Comparison of ENCODE assay signal across 20 mouse cellular contexts in the genomic region with DNA sequence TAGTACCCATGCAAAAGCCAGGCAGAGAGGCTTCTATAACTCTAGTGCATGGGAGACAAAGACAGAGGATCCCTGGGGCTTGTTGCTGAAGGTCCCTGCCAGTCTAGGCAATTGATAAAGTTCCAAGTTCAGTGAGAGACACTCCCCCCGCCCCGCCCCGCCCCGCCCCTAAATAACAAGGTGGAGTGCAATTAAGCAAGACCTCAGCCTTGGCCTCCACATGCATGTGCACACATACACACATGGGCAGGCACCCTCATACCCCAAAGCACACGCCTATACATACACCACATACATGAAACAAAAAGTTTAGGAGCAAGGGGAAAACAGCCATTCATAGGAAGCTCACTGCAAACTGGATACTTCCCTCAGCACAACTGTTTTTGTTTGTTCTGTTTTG.
A peak's percentile ranks its signal among the peaks of the same experiment; 100 is the strongest.
DNase-seq lines count a peak whose midpoint lies in the region; ATAC-seq and TF ChIP-seq lines count a peak whose summit lies in the region.
"Had no signal": no experiment of that assay in that cellular context is flagged by ENCODE, and none has a peak within 500 bp of the region (broad histone marks: within the 10 kb centered on the region; RNA-seq: fewer than 3 reads in every experiment).

No protein-coding gene starts in this region.

- no peak for TF ChIP-seq CTCF in heart, adult 2 months (IDR thresholded peaks at IDR 0.05)

- H3K27me3 ChIP-seq in heart, embryonic 12.5 days (replicated peaks) = no peaks in the 10 kb centered on the region
- H3K27me3 ChIP-seq in heart, adult 2 months (ENCODE audit: control insufficient read depth, insufficient read depth, low read length) = no peaks in the 10 kb centered on the region
- no peaks in the 10 kb centered on the region for H3K27me3 ChIP-seq in liver, embryonic 12.5 days (replicated peaks)
- H3K27me3 ChIP-seq in limb, embryonic 11.5 days (ENCODE audit: control insufficient read depth, insufficient read depth, low read length) = no peaks in the 10 kb centered on the region
- H3K27me3 ChIP-seq: embryonic facial prominence, embryonic 15.5 days; forebrain, embryonic 12.5 days; hindbrain, embryonic 13.5 days; midbrain, embryonic 13.5 days; Patski had no signal

- peak overlapping the region; percentile 60; the same call in 1 of the 2 replicates for H3K27ac ChIP-seq in heart, embryonic 12.5 days (ENCODE audit: poor library complexity, severe bottlenecking)
- no peak overlapping the region for H3K27ac ChIP-seq in heart, adult 2 months
- no peak overlapping the region for H3K27ac ChIP-seq in liver, embryonic 12.5 days
- peak overlapping the region; percentile 67; the same call in 1 of the 2 replicates for H3K27ac ChIP-seq in limb, embryonic 11.5 days (replicated peaks; ENCODE audit: low read depth, low read length)
- H3K27ac ChIP-seq: embryonic facial prominence, embryonic 10.5 days; embryonic facial prominence, embryonic 15.5 days; forebrain, embryonic 12.5 days; hindbrain, embryonic 13.5 days; left cerebral cortex, adult 2 months; macrophage; midbrain, embryonic 13.5 days had no signal

- peaks cover 3% of the 10 kb centered on the region; the same call in 1 of the 2 replicates for H3K9me3 ChIP-seq in heart, embryonic 12.5 days (replicated peaks)
- H3K9me3 ChIP-seq in liver, embryonic 12.5 days (replicated peaks) = no peaks in the 10 kb centered on the region
- no peaks in the 10 kb centered on the region for H3K9me3 ChIP-seq in limb, embryonic 11.5 days (ENCODE audit: control insufficient read depth, low read length)
- H3K9me3 ChIP-seq: embryonic facial prominence, embryonic 10.5 days; embryonic facial prominence, embryonic 15.5 days; forebrain, embryonic 12.5 days; hindbrain, embryonic 13.5 days; midbrain, embryonic 13.5 days had no signal

- H3K4me1 ChIP-seq in heart, embryonic 12.5 days (replicated peaks) = peaks cover 34% of the 10 kb centered on the region
- no peaks in the 10 kb centered on the region for H3K4me1 ChIP-seq in heart, adult 2 months (ENCODE audit: control insufficient read depth, insufficient read depth, low read length)
- peaks cover 8% of the 10 kb centered on the region for H3K4me1 ChIP-seq in liver, embryonic 12.5 days
- H3K4me1 ChIP-seq in limb, embryonic 11.5 days (ENCODE audit: control insufficient read depth, insufficient read depth, low read length) = peaks cover 13% of the 10 kb centered on the region
- H3K4me1 ChIP-seq: embryonic facial prominence, embryonic 15.5 days; forebrain, embryonic 12.5 days; midbrain, embryonic 13.5 days had no signal

- H3K4me2 ChIP-seq in heart, embryonic 12.5 days = no peak overlapping the region
- H3K4me2 ChIP-seq in liver, embryonic 12.5 days = no peak overlapping the region
- no peak overlapping the region for H3K4me2 ChIP-seq in limb, embryonic 11.5 days (ENCODE audit: low read depth, severe bottlenecking)
- H3K4me2 ChIP-seq: embryonic facial prominence, embryonic 15.5 days; forebrain, embryonic 12.5 days; hindbrain, embryonic 13.5 days; midbrain, embryonic 13.5 days had no signal

- H3K9ac ChIP-seq in heart, embryonic 12.5 days = no peak overlapping the region
- H3K9ac ChIP-seq in heart, adult 2 months (ENCODE audit: low read depth, low read length) = no peak overlapping the region
- no peak overlapping the region for H3K9ac ChIP-seq in liver, embryonic 12.5 days
- no peak overlapping the region for H3K9ac ChIP-seq in limb, embryonic 11.5 days (ENCODE audit: low read length)
- H3K9ac ChIP-seq: embryonic facial prominence, embryonic 15.5 days; forebrain, embryonic 12.5 days; forebrain, postnatal 0 days; hindbrain, embryonic 13.5 days; midbrain, embryonic 13.5 days had no signal

- WGBS in heart, embryonic 12.5 days = 87% methylated on average over 5 of the region's 5 CpGs
- 98% methylated on average over 5 of the region's 5 CpGs for WGBS in heart, adult 2 months
- 95% methylated on average over 5 of the region's 5 CpGs for WGBS in liver, embryonic 12.5 days (ENCODE audit: insufficient replicate concordance)
- WGBS in limb, embryonic 11.5 days = 78% methylated on average over 5 of the region's 5 CpGs

- no peak for TF ChIP-seq EP300 in heart, adult 2 months (IDR thresholded peaks at IDR 0.05; ENCODE audit: insufficient read depth, low read depth, low read length)

- TF ChIP-seq POLR2A in heart, adult 2 months (IDR thresholded peaks at IDR 0.05; ENCODE audit: insufficient read depth, low read depth, low read length) = no peak

- no peaks in the 10 kb centered on the region for H3K79me2 ChIP-seq in heart, adult 2 months (replicated peaks; ENCODE audit: control insufficient read depth, insufficient read depth, low read length)

- H3K4me3 ChIP-seq in heart, embryonic 12.5 days = no peak overlapping the region
- no peak overlapping the region for H3K4me3 ChIP-seq in heart, adult 2 months
- no peak overlapping the region for H3K4me3 ChIP-seq in liver, embryonic 12.5 days
- no peak overlapping the region for H3K4me3 ChIP-seq in limb, embryonic 11.5 days (ENCODE audit: low read depth, low read length)
- H3K4me3 ChIP-seq: embryonic facial prominence, embryonic 10.5 days; embryonic facial prominence, embryonic 15.5 days; forebrain, embryonic 12.5 days; hindbrain, embryonic 13.5 days; left cerebral cortex, adult 2 months; midbrain, embryonic 13.5 days had no signal

- ATAC-seq in heart, embryonic 12.5 days (ENCODE audit: insufficient number of reproducible peaks, low FRiP score) = no peak
- ATAC-seq in liver, embryonic 12.5 days = no peak
- no peak for ATAC-seq in limb, embryonic 11.5 days (ENCODE audit: insufficient number of reproducible peaks, low FRiP score, low TSS enrichment, low read depth)
- ATAC-seq: forebrain, postnatal 0 days; midbrain, embryonic 13.5 days; Patski had no signal

- intact Hi-C loops in heart, adult 2 months (cut with DNase I) = no loop called here

- no peak for DNase-seq in heart, adult 2 months
- DNase-seq in liver = peak; percentile 12
- no peak for DNase-seq in limb, embryonic 11.5 days (ENCODE audit: low spot score)
- no peak for DNase-seq in right cerebral cortex, postnatal 10 days (ENCODE audit: low spot score in 2 of 2)
- DNase-seq in left cerebral cortex, adult 11 months (ENCODE audit: low spot score) = no peak
- DNase-seq: cerebellum, adult 8-10 months; cerebellum, postnatal 25 days; forebrain, postnatal 0 days; lung, adult 2 months; right cerebral cortex, postnatal 14 days had no signal

- peaks cover 13% of the 10 kb centered on the region for H3K36me3 ChIP-seq in heart, embryonic 12.5 days
- no peaks in the 10 kb centered on the region for H3K36me3 ChIP-seq in heart, adult 2 months (ENCODE audit: control insufficient read depth, insufficient read depth, low read length)
- H3K36me3 ChIP-seq in liver, embryonic 12.5 days = no peaks in the 10 kb centered on the region
- H3K36me3 ChIP-seq in limb, embryonic 11.5 days (ENCODE audit: control insufficient read depth, insufficient read depth, low read length) = no peaks in the 10 kb centered on the region
- H3K36me3 ChIP-seq: embryonic facial prominence, embryonic 10.5 days; embryonic facial prominence, embryonic 15.5 days; forebrain, embryonic 12.5 days; hindbrain, embryonic 13.5 days; midbrain, embryonic 13.5 days had no signal

Comparison
In these comparisons a context has a peak if more than half of its experiments do, and no peak if none do; other contexts are left out.
1. H3K27ac ChIP-seq: peak in heart, embryonic 12.5 days (single experiment) and limb, embryonic 11.5 days (single experiment); none in heart, adult 2 months (single experiment) and liver, embryonic 12.5 days (single experiment).